ENCODE assay signal across 26 mouse cellular contexts in the genomic region with DNA sequence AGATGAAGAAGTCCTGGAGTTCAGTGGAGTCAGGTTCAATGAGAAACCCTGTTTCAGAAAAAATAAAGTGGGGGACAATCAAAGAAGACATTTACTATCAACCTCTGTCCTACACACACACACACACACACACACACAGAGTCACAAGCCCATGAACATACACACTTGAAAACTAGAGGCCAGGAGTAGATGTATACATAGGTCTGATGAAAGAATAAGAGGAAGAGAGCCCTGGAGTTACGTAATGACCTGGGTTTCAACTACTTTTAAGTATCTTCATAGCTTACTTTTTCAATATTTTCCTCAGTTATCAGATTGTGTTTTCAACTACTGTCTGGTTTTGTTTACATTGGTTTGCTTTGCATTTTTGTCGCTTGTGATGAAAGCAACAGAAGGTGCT. TPM values are rescaled to one million over a fixed set of nuclear protein-coding genes. Genes with fewer than 3 reads are reported as not detected.
DNase-seq lines count a peak whose midpoint lies in the region; ATAC-seq and TF ChIP-seq lines count a peak whose summit lies in the region.
"Had no signal": no experiment of that assay in that cellular context is flagged by ENCODE, and none has a peak within 500 bp of the region (broad histone marks: within the 10 kb centered on the region; RNA-seq: fewer than 3 reads in every experiment).

No protein-coding gene starts in this region.

- no peaks in the 10 kb centered on the region for H3K36me3 ChIP-seq in CH12.LX (replicated peaks in 1 of 2; ENCODE audit: control insufficient read depth in 1 of 2, insufficient read depth in 1 of 2, low read length in 1 of 2)
- H3K36me3 ChIP-seq: embryonic facial prominence, embryonic 13.5 days; embryonic facial prominence, embryonic 15.5 days; forebrain, embryonic 10.5 days; forebrain, embryonic 12.5 days had no signal

- no peak overlapping the region for H3K9ac ChIP-seq in CH12.LX (ENCODE audit: insufficient read depth, low read depth)
- H3K9ac ChIP-seq: embryonic facial prominence, embryonic 13.5 days; embryonic facial prominence, embryonic 15.5 days; forebrain, embryonic 12.5 days had no signal

- no peak overlapping the region for H3K4me3 ChIP-seq in CH12.LX (replicated peaks in 1 of 3; ENCODE audit: low read depth in 2 of 3, low read length in 2 of 3, poor library complexity in 1 of 3)
- H3K4me3 ChIP-seq: embryonic facial prominence, embryonic 13.5 days; embryonic facial prominence, embryonic 15.5 days; erythroblast, embryonic 14.5 days; forebrain, embryonic 10.5 days; forebrain, embryonic 12.5 days had no signal

- no peak for TF ChIP-seq RAD21 in CH12.LX (IDR thresholded peaks at IDR 0.05; ENCODE audit: low read depth, low read length)

- no peak overlapping the region for H3K4me2 ChIP-seq in CH12.LX (ENCODE audit: insufficient read depth, low read depth, poor library complexity, severe bottlenecking)
- H3K4me2 ChIP-seq: embryonic facial prominence, embryonic 13.5 days; embryonic facial prominence, embryonic 15.5 days; forebrain, embryonic 12.5 days had no signal

- H3K9me3 ChIP-seq in CH12.LX (replicated peaks; ENCODE audit: low read length) = no peaks in the 10 kb centered on the region
- H3K9me3 ChIP-seq: embryonic facial prominence, embryonic 15.5 days; forebrain, embryonic 10.5 days; forebrain, embryonic 12.5 days had no signal

- in situ Hi-C loops in CH12.LX (cut with MboI; ENCODE audit: low pct_ligation_motif_present, low pct_unique_long_range_greater_than_20kb, low sequenced_read_pairs) = no loop called here

- no peak overlapping the region for H3K27ac ChIP-seq in CH12.LX (ENCODE audit: insufficient read depth, low read depth)
- H3K27ac ChIP-seq: embryonic facial prominence, embryonic 13.5 days; embryonic facial prominence, embryonic 15.5 days; forebrain, embryonic 10.5 days; forebrain, embryonic 12.5 days had no signal

- no peak for DNase-seq in CH12.LX (ENCODE audit: extremely low read depth)
- no peak for DNase-seq in spleen, postnatal 36 days (ENCODE audit: low spot score in 2 of 2)
- DNase-seq in frontal cortex, postnatal 10 days (ENCODE audit: low spot score in 2 of 2) = no peak
- DNase-seq in testis, postnatal 14 days (ENCODE audit: low spot score) = no peak
- DNase-seq: adrenal gland, adult 2 months; adrenal gland, postnatal 10 days; adrenal gland, postnatal 25 days; B cell, adult 2 months; cerebellum, adult 11 months; cerebellum, adult 18-20 months; cerebellum, adult 8-10 months; cerebellum, adult 9-11 months; cerebellum, postnatal 14 days; cerebellum, postnatal 36 days; embryo, embryonic 11 days had no signal

- TF ChIP-seq CTCF in CH12.LX (conservative IDR thresholded peaks at IDR 0.05 in 1 of 2, IDR thresholded peaks at IDR 0.05 in 1 of 2; ENCODE audit: low read depth in 2 of 2, low read length in 2 of 2) = no peak

- H3K4me1 ChIP-seq in CH12.LX (ENCODE audit: control insufficient read depth in 1 of 2, insufficient read depth in 2 of 2) = peaks cover 4 to 11% of the 10 kb centered on the region in 2 experiments; a peak in 2 of 4 replicates
- H3K4me1 ChIP-seq: embryonic facial prominence, embryonic 13.5 days; embryonic facial prominence, embryonic 15.5 days had no signal

- dilution Hi-C loops in CH12.LX (cut with MboI; ENCODE audit: extremely low pct_ligation_motif_present, extremely low pct_unique_long_range_greater_than_20kb, low sequenced_read_pairs) = no loop called here

- TF ChIP-seq EP300 in CH12.LX (IDR thresholded peaks at IDR 0.05; ENCODE audit: low read length) = no peak

- no peaks in the 10 kb centered on the region for H3K27me3 ChIP-seq in CH12.LX (replicated peaks)
- H3K27me3 ChIP-seq: embryonic facial prominence, embryonic 13.5 days; embryonic facial prominence, embryonic 15.5 days; forebrain, embryonic 12.5 days had no signal

- H3K79me2 ChIP-seq in CH12.LX (replicated peaks; ENCODE audit: control insufficient read depth, extremely low read depth, insufficient read depth, poor library complexity, severe bottlenecking) = no peaks in the 10 kb centered on the region

- ATAC-seq in megakaryocyte, adult 5-6 weeks (ENCODE audit: poor library complexity, severe bottlenecking) = peak; percentile 73
- ATAC-seq: CD4-positive, CD25-positive, alpha-beta regulatory T cell, adult 4 months; forebrain, embryonic 14.5 days; forebrain, embryonic 16.5 days had no signal

- TF ChIP-seq POLR2A in CH12.LX (IDR thresholded peaks at IDR 0.05; ENCODE audit: low read depth, low read length) = no peak

TF ChIP-seq in CH12.LX, 34 proteins besides CTCF, POLR2A, EP300 and RAD21:
- TF ChIP-seq UBTF (IDR thresholded peaks at IDR 0.05; ENCODE audit: low read depth, low read length) = no peak
- TF ChIP-seq NRF1 (IDR thresholded peaks at IDR 0.05; ENCODE audit: low read depth, low read length) = no peak
- TF ChIP-seq NELFE (IDR thresholded peaks at IDR 0.05; ENCODE audit: low read depth, low read length) = no peak
- TF ChIP-seq MAFK (IDR thresholded peaks at IDR 0.05; ENCODE audit: insufficient replicate concordance, low read length) = peak; percentile 37; the same call in 1 of the 2 replicates

RNA-seq across cellular contexts. Expression of gene Ppa2, which starts 21.1 kb away (rescaled TPM):
- 129 and 132 TPM in 2 replicates for total RNA-seq in CH12.LX (2012; rRNA removed)
- total RNA-seq in CH12.LX (2014; rRNA removed) = 119 and 145 TPM in 2 replicates
- 98.3 and 101 TPM in 2 replicates for polyA plus RNA-seq in CH12.LX (2012; ENCODE audit: insufficient read length, low read depth)
- 41.6 and 47.2 TPM in 2 replicates for total RNA-seq in megakaryocyte, adult 5-6 weeks (2015)
- total RNA-seq in megakaryocyte, adult 5-6 weeks (2017) = 38.1 and 43.8 TPM in 2 replicates

RNA-seq across cellular contexts. Expression of gene Arhgef38, which starts 54.0 kb away (rescaled TPM):
- total RNA-seq in CH12.LX (2012; rRNA removed) (0.17 TPM in 1 of 2 replicates, not detected in the other), CH12.LX (2014; rRNA removed) (not detected in 2 replicates)
- not detected in 2 replicates for polyA plus RNA-seq in CH12.LX (2012; ENCODE audit: insufficient read length, low read depth)
- total RNA-seq in megakaryocyte, adult 5-6 weeks (2015) = not detected in 2 replicates
- not detected in 2 replicates for total RNA-seq in megakaryocyte, adult 5-6 weeks (2017)
- total RNA-seq: adrenal gland, adult 2 months; adrenal gland, postnatal 10 days; adrenal gland, postnatal 25 days; common myeloid progenitor, adult 5-6 weeks; MEL had no signal
- polyA plus RNA-seq: adrenal gland, adult 2 months; CD4-positive, CD25-positive, alpha-beta regulatory T cell, adult 4 months; erythroblast, embryonic 14.5 days; forebrain, embryonic 16.5 days had no signal
